Mouse (Mus musculus): ENCODE measurements at regions not wholly inside any gene's neighbourhood (a gene's known extent, or its start where the extent isn't known, plus 50 kb on each side); places are given as distances from the start of the nearest gene placed in this dataset.

DNA sequence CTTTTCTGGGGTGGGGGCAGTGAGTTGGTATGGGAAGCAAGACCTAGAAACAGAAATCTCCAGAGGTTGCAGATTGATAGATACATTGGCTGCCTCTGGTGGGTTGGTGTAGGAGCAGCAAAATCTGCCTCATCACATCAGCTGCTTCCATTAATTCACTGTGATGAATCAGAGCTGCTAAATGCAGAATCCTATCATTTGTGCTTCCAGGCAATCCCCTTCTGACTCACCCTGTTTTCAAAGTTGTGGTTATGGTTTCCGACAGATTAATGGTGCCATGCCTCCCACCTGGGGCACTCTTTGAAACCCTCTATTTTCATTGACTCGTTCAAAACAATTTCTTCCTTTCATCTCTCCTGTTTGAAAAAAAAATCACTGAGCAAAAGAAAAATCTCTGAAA is 507.2 kb upstream of the Chrm3 start:
- DNase-seq (ENCODE audit: low read depth in 2 of 2, low spot score in 2 of 2): no peak

DNA sequence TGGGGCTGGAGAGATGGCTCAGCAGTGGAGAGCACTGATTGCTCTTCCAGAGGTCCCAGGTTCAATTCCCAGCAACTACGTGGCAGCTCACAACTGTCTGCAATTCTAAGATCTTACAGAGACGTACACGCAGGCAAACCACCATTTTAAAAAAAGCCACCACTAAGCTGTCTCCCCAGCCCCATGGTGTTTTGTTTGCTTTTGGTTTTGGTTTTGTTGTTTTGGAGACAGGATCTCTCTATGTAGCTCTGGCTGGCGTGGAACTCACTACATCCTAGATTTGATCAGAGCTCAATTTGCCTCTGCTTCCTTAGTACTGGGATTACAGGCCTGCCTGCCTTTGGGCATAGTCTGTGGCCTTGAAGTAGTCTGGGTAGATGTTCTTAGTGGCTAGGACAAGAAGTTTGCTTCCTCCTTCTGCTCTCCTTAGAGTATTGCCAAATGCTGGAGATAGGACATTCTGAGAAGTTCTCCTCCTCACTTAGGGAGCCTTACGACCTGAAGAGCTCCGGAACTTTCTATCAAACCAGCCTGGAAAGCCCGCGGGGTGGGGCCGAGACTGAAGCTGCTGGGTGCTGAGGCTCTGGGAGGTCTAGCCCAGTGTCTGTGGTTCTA is 495.4 kb upstream of the Chrm3 start:
- DNase-seq (ENCODE audit: low read depth in 2 of 2, low spot score in 2 of 2): peak; percentile 32 to 35

DNA sequence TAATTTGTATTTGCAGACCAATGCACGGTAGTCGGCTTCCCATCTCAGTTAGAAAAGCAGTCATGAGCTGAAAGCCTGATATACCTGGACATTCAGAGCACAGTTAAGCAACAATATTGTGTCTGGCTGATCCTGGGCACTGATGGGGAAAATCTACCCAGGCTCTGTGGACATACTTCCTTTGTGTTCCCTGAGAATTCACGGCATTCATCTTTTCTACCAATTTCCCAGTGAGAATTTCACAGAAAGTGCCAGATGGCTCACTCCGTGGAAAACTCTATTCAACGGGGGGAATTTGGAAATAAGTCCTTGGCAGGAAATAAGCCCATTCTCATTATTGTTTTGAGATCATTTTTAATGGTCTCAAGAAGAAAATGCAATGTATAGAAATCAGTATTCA is 484.6 kb upstream of the Chrm3 start:
- DNase-seq (ENCODE audit: low read depth in 2 of 2, low spot score in 2 of 2): no peak

DNA sequence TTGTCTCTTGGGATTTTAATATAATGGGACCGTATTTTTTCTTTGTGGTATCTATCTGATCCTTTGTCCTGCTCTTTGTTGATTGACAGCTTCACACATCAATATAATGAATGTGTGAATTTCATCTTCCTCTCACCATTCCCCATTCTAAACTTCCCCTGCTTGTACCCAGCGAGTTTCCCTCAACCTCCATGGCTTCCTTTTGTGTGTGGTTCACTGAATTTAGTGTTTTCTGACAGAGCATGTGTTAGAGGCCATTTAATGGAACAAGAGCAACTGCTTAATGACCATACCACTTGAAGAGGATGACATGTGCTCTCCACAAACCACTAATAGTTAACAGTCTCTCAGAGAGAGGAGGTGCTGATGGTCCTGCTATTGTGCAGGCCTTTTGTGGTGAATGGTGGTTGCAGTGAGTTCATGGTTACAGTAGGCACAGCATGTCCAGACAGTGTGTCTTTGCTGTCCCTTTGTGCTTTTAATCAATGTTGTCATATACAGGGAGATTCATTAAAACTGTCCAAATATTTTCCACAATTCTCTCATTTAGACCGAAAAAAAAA is 438.8 kb upstream of the Chrm3 start:
- no peak for DNase-seq (ENCODE audit: low read depth in 2 of 2, low spot score in 2 of 2)

Measured in CD8-positive naive resting alpha-beta T cell, adult 2 months (primary cell).